ENCODE assay signal across 8 mouse cellular contexts in the genomic region with DNA sequence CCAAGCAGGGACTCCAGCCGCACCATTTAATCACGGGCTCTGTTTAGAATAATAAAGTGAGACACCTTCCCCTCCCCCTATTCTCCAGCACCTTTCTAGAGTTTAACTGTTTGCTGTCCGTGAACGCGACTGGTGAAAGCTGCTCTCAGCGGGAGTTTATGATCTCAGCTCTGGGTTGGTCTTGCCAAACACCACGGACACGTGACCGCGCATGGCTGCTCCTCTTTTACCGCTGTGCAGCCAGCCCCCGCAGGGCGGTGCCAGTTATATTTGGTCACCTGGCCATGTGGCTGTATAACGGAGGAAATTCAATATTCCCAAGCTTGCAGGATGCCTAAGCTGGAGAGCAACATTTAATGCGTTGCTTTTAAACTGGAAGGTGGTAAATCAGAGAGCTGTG. TPM values are rescaled to one million over a fixed set of nuclear protein-coding genes. Genes with fewer than 3 reads are reported as not detected.
DNase-seq lines count a peak whose midpoint lies in the region; ATAC-seq and TF ChIP-seq lines count a peak whose summit lies in the region.

Gene Abca8b, minus strand, starts transcription at position 222 of the 400 bp plus-strand sequence.

- H3K36me3 ChIP-seq in heart, embryonic 12.5 days = no peaks in the 10 kb centered on the region
- no peaks in the 10 kb centered on the region for H3K36me3 ChIP-seq in kidney, embryonic 16.5 days (ENCODE audit: insufficient read depth, low read length)
- H3K36me3 ChIP-seq in limb, embryonic 15.5 days = no peaks in the 10 kb centered on the region
- no peaks in the 10 kb centered on the region for H3K36me3 ChIP-seq in midbrain, embryonic 16.5 days (ENCODE audit: control insufficient read depth, insufficient read depth, low read length)
- no peaks in the 10 kb centered on the region for H3K36me3 ChIP-seq in stomach, postnatal 0 days (ENCODE audit: control insufficient read depth, insufficient read depth, low read length)

- H3K27ac ChIP-seq in bone marrow, adult 2 months (ENCODE audit: control insufficient read depth, insufficient read depth, low read depth, low read length, poor library complexity) = no peak within 1 kb of the TSS
- H3K27ac ChIP-seq in heart, embryonic 12.5 days (ENCODE audit: poor library complexity, severe bottlenecking) = no peak within 1 kb of the TSS
- no peak within 1 kb of the TSS for H3K27ac ChIP-seq in kidney, embryonic 16.5 days (ENCODE audit: low read length)
- H3K27ac ChIP-seq in limb, embryonic 15.5 days = peak within 1 kb of the TSS; percentile 54
- H3K27ac ChIP-seq in midbrain, embryonic 16.5 days (ENCODE audit: low read length) = peak within 1 kb of the TSS; percentile 72
- H3K27ac ChIP-seq in stomach, postnatal 0 days (replicated peaks) = no peak within 1 kb of the TSS

- no peaks in the 10 kb centered on the region for H3K4me1 ChIP-seq in bone marrow, adult 2 months (ENCODE audit: control insufficient read depth, insufficient read depth, low read length)
- H3K4me1 ChIP-seq in heart, embryonic 12.5 days (replicated peaks) = peaks cover 9% of the 10 kb centered on the region
- peaks cover 7% of the 10 kb centered on the region; the same call in 1 of the 2 replicates for H3K4me1 ChIP-seq in kidney, embryonic 16.5 days (ENCODE audit: insufficient read depth, low read length)
- H3K4me1 ChIP-seq in limb, embryonic 15.5 days = peaks cover 12% of the 10 kb centered on the region
- H3K4me1 ChIP-seq in midbrain, embryonic 16.5 days (ENCODE audit: control insufficient read depth, insufficient read depth, low read length) = peaks cover 8% of the 10 kb centered on the region
- no peaks in the 10 kb centered on the region for H3K4me1 ChIP-seq in stomach, postnatal 0 days (replicated peaks; ENCODE audit: control insufficient read depth, insufficient read depth)

- TF ChIP-seq POLR2A in bone marrow, adult 2 months (IDR thresholded peaks at IDR 0.05; ENCODE audit: borderline replicate concordance, control insufficient read depth, low read depth, low read length) = no peak

- peak; percentile 92 for ATAC-seq in heart, embryonic 12.5 days (ENCODE audit: insufficient number of reproducible peaks, low FRiP score)
- peak; percentile 97 for ATAC-seq in kidney, embryonic 16.5 days (ENCODE audit: low FRiP score, low TSS enrichment)
- peak; percentile 86 for ATAC-seq in limb, embryonic 15.5 days (ENCODE audit: insufficient number of reproducible peaks, low FRiP score, low TSS enrichment, low read depth)
- ATAC-seq in midbrain, embryonic 16.5 days = peak; percentile 94
- peak; percentile 95 for ATAC-seq in stomach, postnatal 0 days (ENCODE audit: low FRiP score, low TSS enrichment)

- H3K9ac ChIP-seq in heart, embryonic 12.5 days = peak within 1 kb of the TSS; percentile 66
- no peak within 1 kb of the TSS; the same call in 1 of the 2 replicates for H3K9ac ChIP-seq in kidney, embryonic 16.5 days (replicated peaks; ENCODE audit: low read length)
- H3K9ac ChIP-seq in limb, embryonic 15.5 days = 0 out of 2 replicates have a peak within 1 kb of the TSS, but pooled peaks have one; percentile 14
- H3K9ac ChIP-seq in midbrain, embryonic 16.5 days (ENCODE audit: low read depth, low read length) = peak within 1 kb of the TSS; percentile 61
- no peak within 1 kb of the TSS for H3K9ac ChIP-seq in stomach, postnatal 0 days (ENCODE audit: low read length)

- H3K9me3 ChIP-seq in heart, embryonic 12.5 days (replicated peaks) = no peaks in the 10 kb centered on the region
- no peaks in the 10 kb centered on the region for H3K9me3 ChIP-seq in kidney, embryonic 16.5 days (ENCODE audit: low read length)
- no peaks in the 10 kb centered on the region for H3K9me3 ChIP-seq in limb, embryonic 15.5 days
- H3K9me3 ChIP-seq in midbrain, embryonic 16.5 days (replicated peaks; ENCODE audit: control insufficient read depth, low read length, poor library complexity, severe bottlenecking) = no peaks in the 10 kb centered on the region
- H3K9me3 ChIP-seq in stomach, postnatal 0 days (ENCODE audit: control insufficient read depth, low read length) = no peaks in the 10 kb centered on the region

- TF ChIP-seq CTCF in bone marrow, adult 2 months (IDR thresholded peaks at IDR 0.05; ENCODE audit: control insufficient read depth, insufficient read depth, low read length) = no peak
- no peak for TF ChIP-seq CTCF in stomach, postnatal 0 days (IDR thresholded peaks at IDR 0.05; ENCODE audit: low read depth)

- DNase-seq in 3T3-L1 (ENCODE audit: low read depth, low spot score) = peak; percentile 90
- DNase-seq in fibroblast of lung, adult 2 months (ENCODE audit: low read depth) = peak; percentile 64
- peak; percentile 87 for DNase-seq in stomach, postnatal 0 days (ENCODE audit: low spot score)

- no peaks in the 10 kb centered on the region for H3K27me3 ChIP-seq in heart, embryonic 12.5 days (replicated peaks)
- no peaks in the 10 kb centered on the region for H3K27me3 ChIP-seq in kidney, embryonic 16.5 days (ENCODE audit: insufficient read depth, low read length)
- no peaks in the 10 kb centered on the region for H3K27me3 ChIP-seq in limb, embryonic 15.5 days
- H3K27me3 ChIP-seq in midbrain, embryonic 16.5 days (ENCODE audit: control insufficient read depth, insufficient read depth, low read depth, low read length) = no peaks in the 10 kb centered on the region
- H3K27me3 ChIP-seq in stomach, postnatal 0 days (ENCODE audit: control insufficient read depth, insufficient read depth, low read length) = no peaks in the 10 kb centered on the region

- peak within 1 kb of the TSS; percentile 2 for H3K4me3 ChIP-seq in bone marrow, adult 2 months (replicated peaks; ENCODE audit: control insufficient read depth, low read depth, low read length)
- peak within 1 kb of the TSS; percentile 50 for H3K4me3 ChIP-seq in heart, embryonic 12.5 days
- peak within 1 kb of the TSS; percentile 43 for H3K4me3 ChIP-seq in kidney, embryonic 16.5 days (ENCODE audit: low read length)
- H3K4me3 ChIP-seq in limb, embryonic 15.5 days = peak within 1 kb of the TSS; percentile 45
- H3K4me3 ChIP-seq in midbrain, embryonic 16.5 days (ENCODE audit: low read depth, low read length) = peak within 1 kb of the TSS; percentile 54
- peak within 1 kb of the TSS; percentile 40 for H3K4me3 ChIP-seq in stomach, postnatal 0 days (ENCODE audit: low read depth, low read length)

- 2% methylated on average over 15 of the region's 15 CpGs for WGBS in bone marrow, adult 2 months
- WGBS in heart, embryonic 12.5 days = 0% methylated on average over 15 of the region's 15 CpGs
- under 1% methylated on average over 15 of the region's 15 CpGs for WGBS in kidney, embryonic 16.5 days
- under 1% methylated on average over 15 of the region's 15 CpGs for WGBS in limb, embryonic 15.5 days
- WGBS in midbrain, embryonic 16.5 days = under 1% methylated on average over 15 of the region's 15 CpGs
- under 1% methylated on average over 15 of the region's 15 CpGs for WGBS in stomach, postnatal 0 days

- H3K4me2 ChIP-seq in heart, embryonic 12.5 days = peak within 1 kb of the TSS; percentile 65
- H3K4me2 ChIP-seq in kidney, embryonic 16.5 days (replicated peaks; ENCODE audit: low read depth, low read length) = peak within 1 kb of the TSS; percentile 52
- peak within 1 kb of the TSS; percentile 72 for H3K4me2 ChIP-seq in limb, embryonic 15.5 days
- peak within 1 kb of the TSS; percentile 81 for H3K4me2 ChIP-seq in midbrain, embryonic 16.5 days (ENCODE audit: low read length)
- H3K4me2 ChIP-seq in stomach, postnatal 0 days (replicated peaks; ENCODE audit: low read depth) = peak within 1 kb of the TSS; percentile 58

- TF ChIP-seq EP300 in stomach, postnatal 0 days (optimal IDR thresholded peaks at IDR 0.05) = no peak

RNA-seq across cellular contexts. Expression of gene Abca8b, which starts in this region (rescaled TPM):
- polyA plus RNA-seq in bone marrow, adult 2 months (2011; ENCODE audit: insufficient read depth, insufficient read length, low replicate concordance, missing spikeins) = 0.38 TPM in 1 of 2 replicates, not detected in the other
- 0.78 and 0.81 TPM in 2 replicates for polyA plus RNA-seq in heart, embryonic 12.5 days (2016; fragmentation: Nextera tagmentation; extraction: Ambion mirVana)
- polyA plus RNA-seq in kidney, embryonic 16.5 days (2015; fragmentation: Nextera tagmentation; extraction: Ambion mirVana) = 0.49 and 0.52 TPM in 2 replicates
- 1.4 and 1.8 TPM in 2 replicates for polyA plus RNA-seq in limb, embryonic 15.5 days (2015; fragmentation: Nextera tagmentation; extraction: Ambion mirVana)
- polyA plus RNA-seq in midbrain, embryonic 16.5 days (2015; fragmentation: Nextera tagmentation; extraction: Ambion mirVana) = 2.1 and 2.2 TPM in 2 replicates
- polyA plus RNA-seq in stomach, postnatal 0 days (2015; fragmentation: Nextera tagmentation; extraction: Ambion mirVana) = 0.88 and 1.0 TPM in 2 replicates

Comparison
In these comparisons a context has a peak if more than half of its experiments do, and no peak if none do; other contexts are left out.
1. Peak in ATAC-seq, H3K4me3 ChIP-seq, H3K9ac ChIP-seq and H3K4me2 ChIP-seq in heart, embryonic 12.5 days; RNA of the gene not detected or under 1 TPM.
2. Peak in ATAC-seq, H3K4me3 ChIP-seq and H3K4me2 ChIP-seq in kidney, embryonic 16.5 days; RNA of the gene not detected or under 1 TPM.
3. H3K27ac ChIP-seq: peak in limb, embryonic 15.5 days (single experiment) and midbrain, embryonic 16.5 days (single experiment); none in bone marrow, adult 2 months (single experiment), heart, embryonic 12.5 days (single experiment), kidney, embryonic 16.5 days (single experiment) and stomach, postnatal 0 days (single experiment).
4. H3K4me3 ChIP-seq: peak in every context shown above with its lines; median percentile 54 in midbrain, embryonic 16.5 days; 50 in heart, embryonic 12.5 days; 45 in limb, embryonic 15.5 days; 43 in kidney, embryonic 16.5 days; 40 in stomach, postnatal 0 days; 2 in bone marrow, adult 2 months.
5. H3K9ac ChIP-seq: peak in limb, embryonic 15.5 days (single experiment) and midbrain, embryonic 16.5 days (single experiment); none in kidney, embryonic 16.5 days (single experiment) and stomach, postnatal 0 days (single experiment).
6. Peak in every context shown above with its lines, with median percentiles within 50 percentile points of each other: DNase-seq, ATAC-seq and H3K4me2 ChIP-seq.